Mouse (Mus musculus) heart, embryonic 10.5 days (tissue): ENCODE data around the gene Klhl42. TPM values are rescaled to one million over a fixed set of nuclear protein-coding genes. Genes with fewer than 3 reads are reported as not detected.
A peak's percentile ranks its signal among the peaks of the same experiment; 100 is the strongest.

ENCODE experiments used
- DNase-seq: peaks from one replicate; pipeline ENCODE4 v3.0.0-alpha.2; 2017; ENCODE audit warnings: low spot score
- H3K27ac ChIP-seq: fragments of 300-500 bp; sonication (generic); 2 replicates; pipeline ENCODE4 v1.5.1; 2016; ENCODE audit warnings: mild to moderate bottlenecking
- H3K27me3 ChIP-seq: fragments of 300-500 bp; sonication (generic); 2 replicates; pipeline ENCODE4 v1.6.1; 2016; ENCODE audit warnings: mild to moderate bottlenecking; ENCODE audit not compliant: poor library complexity, insufficient read depth, severe bottlenecking
- H3K36me3 ChIP-seq: fragments of 300-500 bp; sonication (generic); 2 replicates; pipeline ENCODE4 v1.6.1; 2016; ENCODE audit warnings: mild to moderate bottlenecking, moderate library complexity
- H3K4me1 ChIP-seq: fragments of 300-500 bp; sonication (generic); 2 replicates; pipeline ENCODE4 v1.6.1; 2016; ENCODE audit warnings: mild to moderate bottlenecking
- H3K4me3 ChIP-seq: fragments of 300-500 bp; sonication (generic); 2 replicates; pipeline ENCODE4 v1.5.1; 2016; ENCODE audit warnings: mild to moderate bottlenecking, moderate library complexity
- H3K9me3 ChIP-seq: fragments of 300-500 bp; sonication (generic); 2 replicates; pipeline ENCODE4 v1.6.1; 2016; ENCODE audit warnings: mild to moderate bottlenecking, moderate library complexity
- WGBS: fragments of 180-500 bp; shearing (Covaris S2); methylation state at CpG from one replicate; pipeline ENCODE4 v1.1.7; 2016; 5-methylcytosine and 5-hydroxymethylcytosine counted together
- polyA plus RNA-seq: library from polyadenylated mRNA; unstranded; fragments of >200 nt; fragmentation: Nextera tagmentation; extraction: Ambion mirVana; gene quantifications from 2 replicates; pipeline ENCODE4 v1.2.1, GENCODE M21; 2016

Gene Klhl42
- polyA plus RNA-seq, 1 experiment from 2014 or later = 5.2 TPM

GRCm38 (mm10) chr6:147096109-147096508 is 4.9 kb downstream of the Klhl42 start:
- Histone ChIP-seq H3K27ac (no peak overlapping the region), H3K36me3 (peaks cover 19% of the 10 kb centered on the region), H3K27me3 (no peaks in the 10 kb centered on the region), H3K4me1 (peaks cover 44% of the 10 kb centered on the region), H3K4me3 (no peak overlapping the region), H3K9me3 (no peaks in the 10 kb centered on the region)
- DNase-seq = no peak
- WGBS = 89% methylated on average over 4 of the region's 4 CpGs

- Histone ChIP-seq H3K36me3 (peaks cover 27% of the 10 kb centered on the region), H3K4me3 (no peak overlapping the region), H3K4me1 (peaks cover 47% of the 10 kb centered on the region), H3K27me3 (no peaks in the 10 kb centered on the region), H3K27ac (no peak overlapping the region), H3K9me3 (no peaks in the 10 kb centered on the region)
- 78% methylated on average over 3 of the region's 3 CpGs for WGBS
- no peak for DNase-seq
Observed at GRCm38 (mm10) chr6:147096934-147097333, 5.8 kb downstream of the Klhl42 start.

GRCm38 (mm10) chr6:147097346-147097929 is 6.3 kb downstream of the Klhl42 start:
- Histone ChIP-seq H3K4me3 (no peak overlapping the region), H3K27me3 (no peaks in the 10 kb centered on the region), H3K36me3 (peaks cover 32% of the 10 kb centered on the region), H3K27ac (0 out of 2 replicates have a peak overlapping the region, but pooled peaks have one; percentile 32), H3K4me1 (peaks cover 42% of the 10 kb centered on the region), H3K9me3 (no peaks in the 10 kb centered on the region)
- peak; percentile 71 for DNase-seq
- 47% methylated on average over 8 of the region's 8 CpGs for WGBS

GRCm38 (mm10) chr6:147099458-147100277 is 8.5 kb downstream of the Klhl42 start:
- H3K4me3 ChIP-seq = no peak overlapping the region
- H3K36me3 ChIP-seq = peaks cover 45% of the 10 kb centered on the region
- 78% methylated on average over 19 of the region's 19 CpGs for WGBS

GRCm38 (mm10) chr6:147102293-147102692 is 11.1 kb downstream of the Klhl42 start:
- no peaks in the 10 kb centered on the region for H3K9me3 ChIP-seq
- no peak for DNase-seq
- H3K27ac ChIP-seq = no peak overlapping the region
- no peak overlapping the region for H3K4me3 ChIP-seq
- WGBS = 85% methylated on average over 3 of the region's 3 CpGs
- no peaks in the 10 kb centered on the region for H3K27me3 ChIP-seq
- peaks cover 29% of the 10 kb centered on the region for H3K4me1 ChIP-seq
- peaks cover 49% of the 10 kb centered on the region for H3K36me3 ChIP-seq

More at GRCm38 (mm10) chr6:147099458-147100277, 8.5 kb downstream of the Klhl42 start:
- peaks cover 31% of the 10 kb centered on the region for H3K4me1 ChIP-seq
- peak; percentile 72 for DNase-seq
- H3K27me3 ChIP-seq = no peaks in the 10 kb centered on the region
- H3K27ac ChIP-seq = no peak overlapping the region
- no peaks in the 10 kb centered on the region for H3K9me3 ChIP-seq

GRCm38 (mm10) chr6:147105529-147105928 is 14.3 kb downstream of the Klhl42 start:
- H3K4me1 ChIP-seq = peaks cover 24% of the 10 kb centered on the region; the same call in 1 of the 2 replicates
- WGBS = 100% methylated on average over 1 of the region's 1 CpGs
- H3K27me3 ChIP-seq = no peaks in the 10 kb centered on the region
- no peak overlapping the region for H3K4me3 ChIP-seq
- no peak for DNase-seq
- peaks cover 68% of the 10 kb centered on the region for H3K36me3 ChIP-seq
- H3K9me3 ChIP-seq = no peaks in the 10 kb centered on the region
- H3K27ac ChIP-seq = no peak overlapping the region

- 80% methylated on average over 6 of the region's 6 CpGs for WGBS
- DNase-seq = no peak
- Histone ChIP-seq H3K27me3 (no peaks in the 10 kb centered on the region), H3K9me3 (no peaks in the 10 kb centered on the region), H3K27ac (no peak overlapping the region), H3K4me3 (no peak overlapping the region), H3K36me3 (peaks cover 66% of the 10 kb centered on the region), H3K4me1 (peaks cover 20% of the 10 kb centered on the region; the same call in 1 of the 2 replicates)
Observed at GRCm38 (mm10) chr6:147106716-147107115, 15.5 kb downstream of the Klhl42 start.

- 67% methylated on average over 7 of the region's 7 CpGs for WGBS
- Histone ChIP-seq H3K27me3 (no peaks in the 10 kb centered on the region), H3K36me3 (peaks cover 45% of the 10 kb centered on the region), H3K27ac (no peak overlapping the region), H3K9me3 (no peaks in the 10 kb centered on the region), H3K4me1 (peaks cover 19% of the 10 kb centered on the region; the same call in 1 of the 2 replicates), H3K4me3 (no peak overlapping the region)
- no peak for DNase-seq
Observed at GRCm38 (mm10) chr6:147109283-147109682, 18.1 kb downstream of the Klhl42 start.

GRCm38 (mm10) chr6:147116579-147116978 is 25.4 kb downstream of the Klhl42 start:
- H3K36me3 ChIP-seq = no peaks in the 10 kb centered on the region
- no peaks in the 10 kb centered on the region for H3K27me3 ChIP-seq
- H3K4me3 ChIP-seq = no peak overlapping the region
- peaks cover 11% of the 10 kb centered on the region; the same call in 1 of the 2 replicates for H3K4me1 ChIP-seq
- H3K27ac ChIP-seq = no peak overlapping the region
- H3K9me3 ChIP-seq = no peaks in the 10 kb centered on the region
- DNase-seq = no peak
- 8% methylated on average over 10 of the region's 10 CpGs for WGBS

GRCm38 (mm10) chr6:147117764-147118163 is 26.6 kb downstream of the Klhl42 start:
- Histone ChIP-seq H3K9me3 (no peaks in the 10 kb centered on the region), H3K27me3 (no peaks in the 10 kb centered on the region), H3K4me3 (no peak overlapping the region), H3K27ac (no peak overlapping the region), H3K36me3 (no peaks in the 10 kb centered on the region), H3K4me1 (peaks cover 13% of the 10 kb centered on the region; the same call in 1 of the 2 replicates)
- WGBS = 85% methylated on average over 7 of the region's 7 CpGs
- no peak for DNase-seq

GRCm38 (mm10) chr6:147118190-147118589 is 27.0 kb downstream of the Klhl42 start:
- no peaks in the 10 kb centered on the region for H3K9me3 ChIP-seq
- H3K4me3 ChIP-seq = no peak overlapping the region
- DNase-seq = no peak
- H3K27ac ChIP-seq = no peak overlapping the region
- H3K4me1 ChIP-seq = peaks cover 13% of the 10 kb centered on the region; the same call in 1 of the 2 replicates
- WGBS = 78% methylated on average over 3 of the region's 3 CpGs
- H3K36me3 ChIP-seq = no peaks in the 10 kb centered on the region
- no peaks in the 10 kb centered on the region for H3K27me3 ChIP-seq

- WGBS = 30% methylated on average over 6 of the region's 6 CpGs
- H3K27me3 ChIP-seq = no peaks in the 10 kb centered on the region
- no peak for DNase-seq
- no peaks in the 10 kb centered on the region for H3K36me3 ChIP-seq
- H3K4me1 ChIP-seq = peaks cover 13% of the 10 kb centered on the region; the same call in 1 of the 2 replicates
- H3K4me3 ChIP-seq = no peak overlapping the region
- no peaks in the 10 kb centered on the region for H3K9me3 ChIP-seq
- H3K27ac ChIP-seq = no peak overlapping the region
Observed at GRCm38 (mm10) chr6:147121320-147121719, 30.1 kb downstream of the Klhl42 start.

- H3K4me1 ChIP-seq = no peaks in the 10 kb centered on the region
- no peak overlapping the region for H3K4me3 ChIP-seq
- H3K27me3 ChIP-seq = no peaks in the 10 kb centered on the region
- no peak overlapping the region for H3K27ac ChIP-seq
- no peak for DNase-seq
- H3K9me3 ChIP-seq = no peaks in the 10 kb centered on the region
- 88% methylated on average over 10 of the region's 10 CpGs for WGBS
- no peaks in the 10 kb centered on the region for H3K36me3 ChIP-seq
Observed at GRCm38 (mm10) chr6:147127239-147127638, 36.1 kb downstream of the Klhl42 start.
